Mouse (Mus musculus): ENCODE measurements around the gene Irf2bp2.
A peak's percentile ranks its signal among the peaks of the same experiment; 100 is the strongest.

GRCm38 (mm10) chr8:126591141-126591820 lies 2.5 kb downstream of the Irf2bp2 start:
- TF ChIP-seq POLR2A (IDR thresholded peaks at IDR 0.05; ENCODE audit: insufficient read depth, low read depth, low read length) (0 out of 2 replicates have a peak, but pooled peaks have one; percentile 32), CTCF (IDR thresholded peaks at IDR 0.05; ENCODE audit: insufficient read depth, low read depth, low read length) (no peak; the same call in 1 of the 2 replicates)

All from olfactory bulb, adult 2 months (tissue).